Mouse (Mus musculus): Measurements from ENCODE around the gene Zdhhc8. TPM values are rescaled to one million over a fixed set of nuclear protein-coding genes. Genes with fewer than 3 reads are reported as not detected.

The Zdhhc8 gene
- polyA plus RNA-seq, 1 experiment from 2014 or later, result 17.4 TPM

- H3K4me1 ChIP-seq (replicated peaks; ENCODE audit: control insufficient read depth, insufficient read depth, low read length), result peaks cover 16% of the 10 kb centered on the region
- WGBS, result 78% methylated on average over 2 of the region's 2 CpGs
- no peak overlapping the region for H3K4me3 ChIP-seq (replicated peaks; ENCODE audit: low read length)
- ATAC-seq, result no peak
- no peaks in the 10 kb centered on the region for H3K9me3 ChIP-seq (ENCODE audit: control insufficient read depth, low read length)
- no peaks in the 10 kb centered on the region for H3K27me3 ChIP-seq (replicated peaks; ENCODE audit: control insufficient read depth, insufficient read depth, low read length)
- no peak overlapping the region for H3K4me2 ChIP-seq (ENCODE audit: low read length)
- H3K9ac ChIP-seq (replicated peaks; ENCODE audit: low read depth, low read length), result no peak overlapping the region
- no peaks in the 10 kb centered on the region for H3K36me3 ChIP-seq (ENCODE audit: control insufficient read depth, insufficient read depth)
- H3K27ac ChIP-seq (ENCODE audit: low read length), result no peak overlapping the region
Measured at GRCm38 (mm10) chr16:18191006-18191405, 43.9 kb downstream of the Zdhhc8 start.

GRCm38 (mm10) chr16:18187221-18187620, 47.7 kb downstream of the Zdhhc8 start:
- Histone ChIP-seq H3K4me1 (replicated peaks; ENCODE audit: control insufficient read depth, insufficient read depth, low read length) (no peaks in the 10 kb centered on the region), H3K27ac (ENCODE audit: low read length) (no peak overlapping the region), H3K9me3 (ENCODE audit: control insufficient read depth, low read length) (no peaks in the 10 kb centered on the region), H3K4me3 (replicated peaks; ENCODE audit: low read length) (no peak overlapping the region), H3K27me3 (replicated peaks; ENCODE audit: control insufficient read depth, insufficient read depth, low read length) (no peaks in the 10 kb centered on the region), H3K4me2 (ENCODE audit: low read length) (no peak overlapping the region), H3K9ac (replicated peaks; ENCODE audit: low read depth, low read length) (no peak overlapping the region), H3K36me3 (ENCODE audit: control insufficient read depth, insufficient read depth) (no peaks in the 10 kb centered on the region)
- no peak for ATAC-seq
- WGBS, result 90% methylated on average over 3 of the region's 3 CpGs

- H3K4me3 ChIP-seq (replicated peaks; ENCODE audit: low read length), result no peak overlapping the region
- no peak overlapping the region for H3K27ac ChIP-seq (ENCODE audit: low read length)
- H3K27me3 ChIP-seq (replicated peaks; ENCODE audit: control insufficient read depth, insufficient read depth, low read length), result no peaks in the 10 kb centered on the region
- H3K36me3 ChIP-seq (ENCODE audit: control insufficient read depth, insufficient read depth), result no peaks in the 10 kb centered on the region
- no peaks in the 10 kb centered on the region for H3K4me1 ChIP-seq (replicated peaks; ENCODE audit: control insufficient read depth, insufficient read depth, low read length)
- 88% methylated on average over 4 of the region's 4 CpGs for WGBS
- no peak overlapping the region for H3K4me2 ChIP-seq (ENCODE audit: low read length)
- no peak for ATAC-seq
- H3K9ac ChIP-seq (replicated peaks; ENCODE audit: low read depth, low read length), result no peak overlapping the region
- no peaks in the 10 kb centered on the region for H3K9me3 ChIP-seq (ENCODE audit: control insufficient read depth, low read length)
Measured at GRCm38 (mm10) chr16:18186798-18187197, 48.1 kb downstream of the Zdhhc8 start.

- Histone ChIP-seq H3K36me3 (ENCODE audit: control insufficient read depth, insufficient read depth) (no peaks in the 10 kb centered on the region), H3K4me1 (replicated peaks; ENCODE audit: control insufficient read depth, insufficient read depth, low read length) (no peaks in the 10 kb centered on the region), H3K4me3 (replicated peaks; ENCODE audit: low read length) (no peak overlapping the region), H3K4me2 (ENCODE audit: low read length) (no peak overlapping the region), H3K9ac (replicated peaks; ENCODE audit: low read depth, low read length) (no peak overlapping the region), H3K27me3 (replicated peaks; ENCODE audit: control insufficient read depth, insufficient read depth, low read length) (no peaks in the 10 kb centered on the region), H3K9me3 (ENCODE audit: control insufficient read depth, low read length) (no peaks in the 10 kb centered on the region), H3K27ac (ENCODE audit: low read length) (no peak overlapping the region)
- ATAC-seq, result no peak
- 86% methylated on average over 8 of the region's 8 CpGs for WGBS
Measured at GRCm38 (mm10) chr16:18185715-18186449, 49.1 kb downstream of the Zdhhc8 start.

GRCm38 (mm10) chr16:18182766-18183165, 52.2 kb downstream of the Zdhhc8 start:
- Histone ChIP-seq H3K4me2 (ENCODE audit: low read length) (no peak overlapping the region), H3K9me3 (ENCODE audit: control insufficient read depth, low read length) (no peaks in the 10 kb centered on the region), H3K27ac (ENCODE audit: low read length) (no peak overlapping the region), H3K36me3 (ENCODE audit: control insufficient read depth, insufficient read depth) (no peaks in the 10 kb centered on the region), H3K9ac (replicated peaks; ENCODE audit: low read depth, low read length) (no peak overlapping the region), H3K4me3 (replicated peaks; ENCODE audit: low read length) (no peak overlapping the region), H3K4me1 (replicated peaks; ENCODE audit: control insufficient read depth, insufficient read depth, low read length) (no peaks in the 10 kb centered on the region), H3K27me3 (replicated peaks; ENCODE audit: control insufficient read depth, insufficient read depth, low read length) (no peaks in the 10 kb centered on the region)
- ATAC-seq, result no peak
- WGBS, result 77% methylated on average over 8 of the region's 8 CpGs

- Histone ChIP-seq H3K4me2 (ENCODE audit: low read length) (no peak overlapping the region), H3K4me1 (replicated peaks; ENCODE audit: control insufficient read depth, insufficient read depth, low read length) (no peaks in the 10 kb centered on the region), H3K36me3 (ENCODE audit: control insufficient read depth, insufficient read depth) (no peaks in the 10 kb centered on the region), H3K9ac (replicated peaks; ENCODE audit: low read depth, low read length) (no peak overlapping the region; the same call in 1 of the 2 replicates), H3K9me3 (ENCODE audit: control insufficient read depth, low read length) (no peaks in the 10 kb centered on the region), H3K27ac (ENCODE audit: low read length) (no peak overlapping the region), H3K27me3 (replicated peaks; ENCODE audit: control insufficient read depth, insufficient read depth, low read length) (no peaks in the 10 kb centered on the region), H3K4me3 (replicated peaks; ENCODE audit: low read length) (no peak overlapping the region)
- no peak for ATAC-seq
- 63% methylated on average over 10 of the region's 10 CpGs for WGBS
Measured at GRCm38 (mm10) chr16:18181398-18181797, 53.5 kb downstream of the Zdhhc8 start.

GRCm38 (mm10) chr16:18179591-18179990, 55.3 kb downstream of the Zdhhc8 start:
- 5% methylated on average over 2 of the region's 2 CpGs for WGBS
- H3K4me2 ChIP-seq (ENCODE audit: low read length), result no peak overlapping the region

GRCm38 (mm10) chr16:18176758-18177157, 58.2 kb downstream of the Zdhhc8 start:
- no peaks in the 10 kb centered on the region for H3K9me3 ChIP-seq (ENCODE audit: control insufficient read depth, low read length)
- no peaks in the 10 kb centered on the region for H3K36me3 ChIP-seq (ENCODE audit: control insufficient read depth, insufficient read depth)
- no peak overlapping the region for H3K4me2 ChIP-seq (ENCODE audit: low read length)
- H3K9ac ChIP-seq (replicated peaks; ENCODE audit: low read depth, low read length), result no peak overlapping the region
- peaks cover 5% of the 10 kb centered on the region for H3K4me1 ChIP-seq (replicated peaks; ENCODE audit: control insufficient read depth, insufficient read depth, low read length)
- no peaks in the 10 kb centered on the region for H3K27me3 ChIP-seq (replicated peaks; ENCODE audit: control insufficient read depth, insufficient read depth, low read length)
- ATAC-seq, result no peak
- 72% methylated on average over 4 of the region's 4 CpGs for WGBS
- H3K27ac ChIP-seq (ENCODE audit: low read length), result no peak overlapping the region
- H3K4me3 ChIP-seq (replicated peaks; ENCODE audit: low read length), result no peak overlapping the region

More at GRCm38 (mm10) chr16:18179591-18179990, 55.3 kb downstream of the Zdhhc8 start:
- Histone ChIP-seq H3K4me1 (replicated peaks; ENCODE audit: control insufficient read depth, insufficient read depth, low read length) (no peaks in the 10 kb centered on the region; the same call in 1 of the 2 replicates), H3K27me3 (replicated peaks; ENCODE audit: control insufficient read depth, insufficient read depth, low read length) (no peaks in the 10 kb centered on the region), H3K9me3 (ENCODE audit: control insufficient read depth, low read length) (no peaks in the 10 kb centered on the region), H3K4me3 (replicated peaks; ENCODE audit: low read length) (no peak overlapping the region), H3K9ac (replicated peaks; ENCODE audit: low read depth, low read length) (no peak overlapping the region), H3K27ac (ENCODE audit: low read length) (no peak overlapping the region), H3K36me3 (ENCODE audit: control insufficient read depth, insufficient read depth) (no peaks in the 10 kb centered on the region)
- no peak for ATAC-seq

GRCm38 (mm10) chr16:18175817-18176541, 59.0 kb downstream of the Zdhhc8 start:
- Histone ChIP-seq H3K4me3 (replicated peaks; ENCODE audit: low read length) (no peak overlapping the region), H3K4me2 (ENCODE audit: low read length) (no peak overlapping the region), H3K36me3 (ENCODE audit: control insufficient read depth, insufficient read depth) (no peaks in the 10 kb centered on the region), H3K9me3 (ENCODE audit: control insufficient read depth, low read length) (no peaks in the 10 kb centered on the region), H3K27ac (ENCODE audit: low read length) (no peak overlapping the region), H3K9ac (replicated peaks; ENCODE audit: low read depth, low read length) (no peak overlapping the region), H3K4me1 (replicated peaks; ENCODE audit: control insufficient read depth, insufficient read depth, low read length) (peaks cover 5% of the 10 kb centered on the region), H3K27me3 (replicated peaks; ENCODE audit: control insufficient read depth, insufficient read depth, low read length) (no peaks in the 10 kb centered on the region)
- ATAC-seq, result no peak
- WGBS, result 70% methylated on average over 6 of the region's 6 CpGs
